Mouse (Mus musculus) kidney, postnatal 36 days (tissue): ENCODE data around the gene Tnrc6c.
A peak's percentile ranks its signal among the peaks of the same experiment; 100 is the strongest.

Source experiments
- DNase-seq, 2 experiments: peaks; one replicate each; pipeline ENCODE4 v3.0.0; 2021 to 2022; ENCODE audit warnings: mixed read lengths in 2 of 2

The Tnrc6c gene

GRCm38 (mm10) chr11:117638809-117639208 lies 15.3 kb upstream of the Tnrc6c start:
- DNase-seq, result no peak

GRCm38 (mm10) chr11:117639331-117639970 lies 14.6 kb upstream of the Tnrc6c start:
- no peak for DNase-seq

GRCm38 (mm10) chr11:117642181-117642580 lies 11.9 kb upstream of the Tnrc6c start:
- no peak for DNase-seq

GRCm38 (mm10) chr11:117643240-117643639 lies 10.8 kb upstream of the Tnrc6c start:
- DNase-seq, result peak; percentile 11 to 33

GRCm38 (mm10) chr11:117646786-117647185 lies 7.3 kb upstream of the Tnrc6c start:
- DNase-seq, result no peak

- DNase-seq, result no peak
Measured at GRCm38 (mm10) chr11:117648005-117648404, 6.1 kb upstream of the Tnrc6c start.

GRCm38 (mm10) chr11:117650721-117651644 lies 3.1 kb upstream of the Tnrc6c start:
- DNase-seq, result no peak

GRCm38 (mm10) chr11:117652907-117653306 lies 1.2 kb upstream of the Tnrc6c start:
- no peak for DNase-seq

GRCm38 (mm10) chr11:117654380-117654924 lies 363 bp downstream of the Tnrc6c start:
- DNase-seq, result peak; percentile 99 to 100

GRCm38 (mm10) chr11:117654934-117655291 lies 824 bp downstream of the Tnrc6c start:
- DNase-seq, result no peak

GRCm38 (mm10) chr11:117655292-117656076 lies 1.4 kb downstream of the Tnrc6c start:
- DNase-seq, result peak; percentile 31 to 61

GRCm38 (mm10) chr11:117656077-117656401 lies 1.9 kb downstream of the Tnrc6c start:
- DNase-seq, result no peak

- DNase-seq, result peak; percentile 19 to 59
Measured at GRCm38 (mm10) chr11:117658974-117659373, 4.9 kb downstream of the Tnrc6c start.

GRCm38 (mm10) chr11:117663036-117663809 lies 9.1 kb downstream of the Tnrc6c start:
- DNase-seq, result no peak

- no peak for DNase-seq
Measured at GRCm38 (mm10) chr11:117663810-117664139, 9.7 kb downstream of the Tnrc6c start.

- DNase-seq, result no peak
Measured at GRCm38 (mm10) chr11:117665189-117665588, 11.1 kb downstream of the Tnrc6c start.

- no peak for DNase-seq
Measured at GRCm38 (mm10) chr11:117666563-117666962, 12.5 kb downstream of the Tnrc6c start.

- no peak for DNase-seq
Measured at GRCm38 (mm10) chr11:117667152-117667551, 13.1 kb downstream of the Tnrc6c start.

- peak; percentile 8 to 31 for DNase-seq
Measured at GRCm38 (mm10) chr11:117667825-117668224, 13.7 kb downstream of the Tnrc6c start.

GRCm38 (mm10) chr11:117671626-117672025 lies 17.5 kb downstream of the Tnrc6c start:
- no peak for DNase-seq

- DNase-seq, result peak in 1 of 2 experiments; percentile 11
Measured at GRCm38 (mm10) chr11:117674531-117674930, 20.4 kb downstream of the Tnrc6c start.

GRCm38 (mm10) chr11:117676649-117677048 lies 22.6 kb downstream of the Tnrc6c start:
- DNase-seq, result peak; percentile 22 to 23
